Mouse (Mus musculus) small intestine, adult 2 months (tissue): ENCODE results near the gene Kctd2.

Experiments
- CTCF ChIP-seq: fragments of 200-500 bp; IDR thresholded peaks from 2 replicates; pipeline ENCODE4 v1.5.1; 2012; ENCODE audit warnings: low read depth, mild to moderate bottlenecking, control low read depth, inconsistent platforms, low read length, moderate library complexity, mixed read lengths; ENCODE audit not compliant: insufficient replicate concordance, insufficient read length; ENCODE audit errors: extremely low read depth
- POLR2A ChIP-seq: fragments of 200-500 bp; IDR thresholded peaks from 2 replicates; pipeline ENCODE4 v1.6.1; 2012; ENCODE audit warnings: low read depth, mild to moderate bottlenecking, control low read depth, inconsistent platforms, low read length, moderate library complexity

GRCm38 (mm10) chr11:115460976-115461375, 41.0 kb downstream of the Kctd2 start:
- TF ChIP-seq CTCF (no peak), POLR2A (no peak)
